Comparison of ENCODE assay signal across 23 mouse cellular contexts in the genomic region with DNA sequence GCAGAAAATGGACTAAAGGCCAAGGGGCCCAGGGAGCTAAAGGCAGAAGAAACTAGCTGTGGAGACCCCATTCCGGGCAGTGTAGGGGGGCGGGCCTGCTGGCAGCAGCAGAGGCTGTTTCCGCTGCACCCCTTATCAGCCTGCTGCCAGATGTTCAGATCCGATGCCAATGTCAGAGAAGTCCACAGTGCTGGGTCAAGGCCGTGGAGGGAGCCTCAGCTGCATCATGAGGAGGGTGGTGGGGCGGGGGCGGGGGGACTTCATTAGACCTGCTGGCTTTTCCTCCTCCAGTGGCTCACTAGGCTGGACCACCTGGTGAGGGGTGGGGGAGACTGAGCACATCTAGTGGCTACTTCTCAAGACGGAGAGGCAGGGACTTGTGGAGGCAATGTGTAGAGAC. TPM values are rescaled to one million over a fixed set of nuclear protein-coding genes. Genes with fewer than 3 reads are reported as not detected.
A peak's percentile ranks its signal among the peaks of the same experiment; 100 is the strongest.
DNase-seq lines count a peak whose midpoint lies in the region; ATAC-seq and TF ChIP-seq lines count a peak whose summit lies in the region.
"Had no signal": no experiment of that assay in that cellular context is flagged by ENCODE, and none has a peak within 500 bp of the region (broad histone marks: within the 10 kb centered on the region; RNA-seq: fewer than 3 reads in every experiment).

No protein-coding gene starts in this region.

- H3K9me3 ChIP-seq in heart, embryonic 11.5 days (replicated peaks; ENCODE audit: control insufficient read depth, low read length) = no peaks in the 10 kb centered on the region
- H3K9me3 ChIP-seq in liver, embryonic 11.5 days (ENCODE audit: control insufficient read depth, low read length) = no peaks in the 10 kb centered on the region
- no peaks in the 10 kb centered on the region for H3K9me3 ChIP-seq in stomach, postnatal 0 days (ENCODE audit: control insufficient read depth, low read length)
- H3K9me3 ChIP-seq: embryonic facial prominence, embryonic 12.5 days; neural tube, embryonic 12.5 days had no signal

- 35% methylated on average over 8 of the region's 8 CpGs for WGBS in heart, embryonic 11.5 days (ENCODE audit: insufficient replicate concordance)
- WGBS in spleen, adult 2 months = 47% methylated on average over 8 of the region's 8 CpGs
- whole genome bisulfite sequencing in liver, embryonic 11.5 days = 25% methylated on average over 8 of the region's 8 CpGs
- WGBS in stomach, postnatal 0 days = 63% methylated on average over 7 of the region's 8 CpGs

- no peak overlapping the region for H3K4me3 ChIP-seq in heart, embryonic 11.5 days (ENCODE audit: low read depth, low read length)
- H3K4me3 ChIP-seq in spleen, adult 2 months (ENCODE audit: extremely low read depth, insufficient read depth, insufficient read length) = no peak overlapping the region
- H3K4me3 ChIP-seq in liver, embryonic 11.5 days (ENCODE audit: low read depth, low read length) = no peak overlapping the region
- H3K4me3 ChIP-seq in stomach, postnatal 0 days (ENCODE audit: low read depth, low read length) = no peak overlapping the region
- H3K4me3 ChIP-seq: embryonic facial prominence, embryonic 12.5 days; neural tube, embryonic 12.5 days had no signal

- intact Hi-C loops in heart, postnatal 14 days (cut with DNase I) = no loop called here

- H3K4me1 ChIP-seq in heart, embryonic 11.5 days (ENCODE audit: control insufficient read depth, insufficient read depth, low read length) = peaks cover 12% of the 10 kb centered on the region
- no peaks in the 10 kb centered on the region for H3K4me1 ChIP-seq in spleen, adult 2 months (ENCODE audit: control insufficient read depth, insufficient read depth, insufficient read length)
- H3K4me1 ChIP-seq in liver, embryonic 11.5 days (replicated peaks; ENCODE audit: control insufficient read depth, insufficient read depth, low read length) = peaks cover 18% of the 10 kb centered on the region
- no peaks in the 10 kb centered on the region for H3K4me1 ChIP-seq in stomach, postnatal 0 days (replicated peaks; ENCODE audit: control insufficient read depth, insufficient read depth)
- H3K4me1 ChIP-seq: embryonic facial prominence, embryonic 12.5 days had no signal

- no peak for TF ChIP-seq POLR2A in spleen, adult 2 months (IDR thresholded peaks at IDR 0.05; ENCODE audit: low read depth, low read length)

- TF ChIP-seq EP300 in stomach, postnatal 0 days (optimal IDR thresholded peaks at IDR 0.05) = no peak

- peaks cover 18% of the 10 kb centered on the region for H3K27me3 ChIP-seq in heart, embryonic 11.5 days (ENCODE audit: control insufficient read depth, insufficient read depth, low read length)
- H3K27me3 ChIP-seq in spleen, adult 2 months (ENCODE audit: control insufficient read depth, insufficient read depth, low read length) = no peaks in the 10 kb centered on the region
- peaks cover 9% of the 10 kb centered on the region for H3K27me3 ChIP-seq in liver, embryonic 11.5 days (replicated peaks; ENCODE audit: control insufficient read depth, insufficient read depth, low read length)
- no peaks in the 10 kb centered on the region for H3K27me3 ChIP-seq in stomach, postnatal 0 days (ENCODE audit: control insufficient read depth, insufficient read depth, low read length)

- peak; percentile 41; the same call in 1 of the 2 replicates for ATAC-seq in heart, embryonic 11.5 days (replicated peaks; ENCODE audit: insufficient number of reproducible peaks, low FRiP score, low TSS enrichment)
- peak; percentile 66 for ATAC-seq in liver, embryonic 11.5 days (replicated peaks; ENCODE audit: low FRiP score)
- ATAC-seq in stomach, postnatal 0 days (ENCODE audit: low FRiP score, low TSS enrichment) = no peak
- ATAC-seq: forebrain, postnatal 0 days had no signal

- H3K4me2 ChIP-seq in heart, embryonic 11.5 days = no peak overlapping the region
- H3K4me2 ChIP-seq in liver, embryonic 11.5 days = peak overlapping the region; percentile 25
- H3K4me2 ChIP-seq in stomach, postnatal 0 days (replicated peaks; ENCODE audit: low read depth) = no peak overlapping the region
- H3K4me2 ChIP-seq: embryonic facial prominence, embryonic 12.5 days; hindbrain, embryonic 14.5 days; neural tube, embryonic 12.5 days had no signal

- no peak overlapping the region for H3K9ac ChIP-seq in heart, embryonic 11.5 days (ENCODE audit: low read depth, low read length)
- no peak overlapping the region for H3K9ac ChIP-seq in liver, embryonic 11.5 days (ENCODE audit: low read depth, low read length)
- H3K9ac ChIP-seq in stomach, postnatal 0 days (ENCODE audit: low read length) = no peak overlapping the region
- H3K9ac ChIP-seq: embryonic facial prominence, embryonic 12.5 days; forebrain, postnatal 0 days; hindbrain, embryonic 14.5 days; neural tube, embryonic 12.5 days had no signal

- H3K36me3 ChIP-seq in heart, embryonic 11.5 days (ENCODE audit: control insufficient read depth, insufficient read depth, low read length) = no peaks in the 10 kb centered on the region
- H3K36me3 ChIP-seq in spleen, adult 2 months (ENCODE audit: control insufficient read depth, insufficient read depth, low read length) = no peaks in the 10 kb centered on the region
- H3K36me3 ChIP-seq in liver, embryonic 11.5 days (ENCODE audit: control insufficient read depth, insufficient read depth, low read length) = no peaks in the 10 kb centered on the region
- H3K36me3 ChIP-seq in stomach, postnatal 0 days (ENCODE audit: control insufficient read depth, insufficient read depth, low read length) = no peaks in the 10 kb centered on the region
- H3K36me3 ChIP-seq: embryonic facial prominence, embryonic 12.5 days; neural tube, embryonic 12.5 days had no signal

- DNase-seq in heart, postnatal 14 days = no peak
- DNase-seq in spleen, adult 2 months (ENCODE audit: low read depth in 1 of 2, low spot score in 2 of 2) = no peak
- DNase-seq in spleen, adult 18-20 months = no peak
- no peak for DNase-seq in liver, embryonic 11.5 days (ENCODE audit: low spot score)
- DNase-seq in frontal cortex, adult 2 months (ENCODE audit: extremely low spot score in 1 of 2, low spot score in 1 of 2) = no peak
- DNase-seq in stomach, postnatal 0 days (ENCODE audit: low spot score) = no peak
- no peak for DNase-seq in gastrocnemius, postnatal 25 days
- DNase-seq: cerebellum, adult 11-12 months; forebrain, postnatal 0 days; gastrocnemius, postnatal 10 days; kidney, adult 2 months; kidney, postnatal 36 days; retina, postnatal 1 day; thymus, postnatal 36 days had no signal

- H3K27ac ChIP-seq in heart, embryonic 11.5 days (ENCODE audit: low read depth, low read length) = no peak overlapping the region
- H3K27ac ChIP-seq in spleen, adult 2 months (ENCODE audit: insufficient read depth, low read length) = 0 out of 2 replicates have a peak overlapping the region, but pooled peaks have one; percentile 31
- H3K27ac ChIP-seq in liver, embryonic 11.5 days (ENCODE audit: low read depth, low read length) = no peak overlapping the region
- no peak overlapping the region for H3K27ac ChIP-seq in stomach, postnatal 0 days (replicated peaks)
- H3K27ac ChIP-seq: embryonic facial prominence, embryonic 12.5 days; hindbrain, embryonic 14.5 days; macrophage; neural tube, embryonic 12.5 days had no signal

- TF ChIP-seq CTCF in spleen, adult 2 months (IDR thresholded peaks at IDR 0.05; ENCODE audit: extremely low read depth, insufficient read depth, insufficient read length, insufficient replicate concordance) = no peak
- no peak for TF ChIP-seq CTCF in stomach, postnatal 0 days (IDR thresholded peaks at IDR 0.05; ENCODE audit: low read depth)

RNA-seq across cellular contexts. Expression of gene Nr5a1, which starts 4.3 kb away (rescaled TPM):
- polyA plus RNA-seq in heart, embryonic 11.5 days (2014; fragmentation: Nextera tagmentation; extraction: Ambion mirVana) = not detected in 2 replicates
- total RNA-seq in heart, postnatal 14 days (2021) = under 1 TPM in 1 of 2 experiments, not detected in 1; 0.07 TPM
- 15.1 and 15.7 TPM in 2 replicates for polyA plus RNA-seq in spleen, adult 2 months (2012; rRNA removed)
- polyA plus RNA-seq in liver, embryonic 11.5 days (2014; fragmentation: Nextera tagmentation; extraction: Ambion mirVana) = 0.11 and 0.25 TPM in 2 replicates
- polyA plus RNA-seq in frontal cortex, adult 2 months (2012; rRNA removed) = 0.06 and 0.11 TPM in 2 replicates
- polyA plus RNA-seq in stomach, postnatal 0 days (2015; fragmentation: Nextera tagmentation; extraction: Ambion mirVana) = 0.28 and 0.33 TPM in 2 replicates
- not detected for total RNA-seq in gastrocnemius, postnatal 25 days (2021)
- total RNA-seq: gastrocnemius, postnatal 10 days; layer of hippocampus, postnatal 10 days; left cerebral cortex, postnatal 14 days; liver, adult 2 months had no signal
- polyA plus RNA-seq: heart, embryonic 14.5 days; liver, adult 2 months; macrophage had no signal

Comparison
In these comparisons a context has a peak if more than half of its experiments do, and no peak if none do; other contexts are left out.
1. RNA of gene Nr5a1, which starts 4.3 kb away (polyA plus RNA-seq): 15.1 to 15.7 TPM in spleen, adult 2 months; 0.28 to 0.33 TPM in stomach, postnatal 0 days, 0.11 to 0.25 TPM in liver, embryonic 11.5 days, 0.06 to 0.11 TPM in frontal cortex, adult 2 months and not detected in heart, embryonic 11.5 days; every median in the first group is over 10 times any median in the second.